Mouse (Mus musculus) kidney, adult 8-10 months (tissue): ENCODE measurements around the gene Mtfr1l.
A peak's percentile ranks its signal among the peaks of the same experiment; 100 is the strongest.

Experiments used
- DNase-seq, 2 experiments: peaks; one replicate each; pipeline ENCODE4 v3.0.0; 2022

Gene Mtfr1l

GRCm38 (mm10) chr4:134534932-134535786, at the start of gene Mtfr1l:
TSS of gene Mtfr1l (minus strand) at chr4:134535387.
- DNase-seq, result peak; percentile 98 to 99

- DNase-seq, result no peak
Measured at GRCm38 (mm10) chr4:134583513-134583912, 48.3 kb upstream of the Mtfr1l start.

- no peak for DNase-seq
Measured at GRCm38 (mm10) chr4:134581365-134581764, 46.2 kb upstream of the Mtfr1l start.

GRCm38 (mm10) chr4:134580351-134581148, 45.4 kb upstream of the Mtfr1l start:
- no peak for DNase-seq

- DNase-seq, result no peak
Measured at GRCm38 (mm10) chr4:134579620-134580019, 44.4 kb upstream of the Mtfr1l start.

GRCm38 (mm10) chr4:134579212-134579611, 44.0 kb upstream of the Mtfr1l start:
- DNase-seq, result no peak

- no peak for DNase-seq
Measured at GRCm38 (mm10) chr4:134578407-134578806, 43.2 kb upstream of the Mtfr1l start.

- DNase-seq, result no peak
Measured at GRCm38 (mm10) chr4:134577281-134577680, 42.1 kb upstream of the Mtfr1l start.

GRCm38 (mm10) chr4:134575486-134575885, 40.3 kb upstream of the Mtfr1l start:
- DNase-seq, result no peak

GRCm38 (mm10) chr4:134572449-134573300, 37.5 kb upstream of the Mtfr1l start:
- no peak for DNase-seq

- DNase-seq, result no peak
Measured at GRCm38 (mm10) chr4:134570704-134571451, 35.7 kb upstream of the Mtfr1l start.

- DNase-seq, result no peak
Measured at GRCm38 (mm10) chr4:134569831-134570230, 34.6 kb upstream of the Mtfr1l start.

GRCm38 (mm10) chr4:134569205-134569604, 34.0 kb upstream of the Mtfr1l start:
- no peak for DNase-seq

GRCm38 (mm10) chr4:134567377-134568226, 32.4 kb upstream of the Mtfr1l start:
- no peak for DNase-seq

- DNase-seq, result no peak
Measured at GRCm38 (mm10) chr4:134564093-134564492, 28.9 kb upstream of the Mtfr1l start.

GRCm38 (mm10) chr4:134563624-134564023, 28.4 kb upstream of the Mtfr1l start:
- no peak for DNase-seq

GRCm38 (mm10) chr4:134562014-134562413, 26.8 kb upstream of the Mtfr1l start:
- DNase-seq, result no peak

- DNase-seq, result no peak
Measured at GRCm38 (mm10) chr4:134560699-134561098, 25.5 kb upstream of the Mtfr1l start.

GRCm38 (mm10) chr4:134559154-134559553, 24.0 kb upstream of the Mtfr1l start:
- DNase-seq, result no peak

- DNase-seq, result no peak
Measured at GRCm38 (mm10) chr4:134558570-134559113, 23.5 kb upstream of the Mtfr1l start.
